ENCODE assay signal across 9 mouse cellular contexts in the genomic region with DNA sequence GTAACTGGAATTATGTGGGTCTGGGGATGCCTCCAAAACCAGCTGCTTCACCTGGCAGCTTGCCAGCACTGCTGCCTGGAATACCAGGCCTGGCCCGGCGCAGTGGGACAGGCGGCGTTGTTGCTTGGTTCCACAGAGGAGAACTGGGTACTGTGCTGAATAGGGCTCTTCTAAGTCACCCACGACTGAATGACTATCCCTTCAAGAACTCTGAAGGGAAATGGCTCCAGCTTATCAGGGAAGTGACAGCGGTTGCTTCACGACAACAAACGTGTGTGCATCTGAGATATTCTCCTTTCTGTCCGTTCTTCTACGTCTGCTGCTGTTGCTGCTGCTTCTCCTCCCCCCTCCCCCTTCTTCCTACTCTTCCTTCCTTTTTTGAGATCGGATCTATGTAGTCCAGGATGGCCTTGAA. TPM values are rescaled to one million over a fixed set of nuclear protein-coding genes. Genes with fewer than 3 reads are reported as not detected.
DNase-seq lines count a peak whose midpoint lies in the region; ATAC-seq lines count a peak whose summit lies in the region.
"Had no signal": no experiment of that assay in that cellular context is flagged by ENCODE, and none has a peak within 500 bp of the region (broad histone marks: within the 10 kb centered on the region; RNA-seq: fewer than 3 reads in every experiment).

No protein-coding gene starts in this region.

- no peaks in the 10 kb centered on the region for H3K4me1 ChIP-seq in midbrain, embryonic 11.5 days (ENCODE audit: control insufficient read depth, insufficient read depth, low read length)
- no peaks in the 10 kb centered on the region for H3K4me1 ChIP-seq in midbrain, embryonic 10.5 days
- H3K4me1 ChIP-seq in embryonic facial prominence, embryonic 15.5 days = peaks cover 8% of the 10 kb centered on the region; the same call in 1 of the 2 replicates
- peaks cover 31% of the 10 kb centered on the region for H3K4me1 ChIP-seq in liver, embryonic 12.5 days

- H3K4me3 ChIP-seq in midbrain, embryonic 11.5 days (ENCODE audit: low read depth, low read length) = no peak overlapping the region
- H3K4me3 ChIP-seq in midbrain, embryonic 10.5 days = no peak overlapping the region
- H3K4me3 ChIP-seq in embryonic facial prominence, embryonic 15.5 days (replicated peaks) = no peak overlapping the region
- no peak overlapping the region for H3K4me3 ChIP-seq in liver, embryonic 12.5 days

- no peak overlapping the region for H3K4me2 ChIP-seq in midbrain, embryonic 11.5 days
- H3K4me2 ChIP-seq in embryonic facial prominence, embryonic 15.5 days (replicated peaks) = no peak overlapping the region
- H3K4me2 ChIP-seq in liver, embryonic 12.5 days = peak overlapping the region; percentile 61

- peak; percentile 44; the same call in 1 of the 2 replicates for ATAC-seq in frontal cortex, adult (ENCODE audit: low TSS enrichment)
- ATAC-seq in midbrain, embryonic 11.5 days (ENCODE audit: low FRiP score) = no peak
- peak; percentile 73; the same call in 1 of the 2 replicates for ATAC-seq in embryonic facial prominence, embryonic 15.5 days (ENCODE audit: insufficient number of reproducible peaks, low FRiP score, low TSS enrichment, low read depth)
- peak; percentile 89 for ATAC-seq in liver, embryonic 12.5 days
- no peak for ATAC-seq in inflammation-experienced regulatory T-cells, adult 6 months

- no peak for DNase-seq in frontal cortex, postnatal 14 days (ENCODE audit: low spot score in 2 of 2)
- DNase-seq in midbrain, embryonic 11.5 days (ENCODE audit: low spot score, missing footprints) = peak; percentile 44
- no peak for DNase-seq in midbrain, embryonic 10.5 days (ENCODE audit: low spot score)
- peak; percentile 24 for DNase-seq in yolk sac, embryonic 10.5 days (ENCODE audit: low spot score)

- H3K36me3 ChIP-seq in midbrain, embryonic 11.5 days (ENCODE audit: control insufficient read depth, insufficient read depth, low read length) = peaks cover 29% of the 10 kb centered on the region
- H3K36me3 ChIP-seq in midbrain, embryonic 10.5 days = peaks cover 91% of the 10 kb centered on the region
- H3K36me3 ChIP-seq in embryonic facial prominence, embryonic 15.5 days = peaks cover 56% of the 10 kb centered on the region
- peaks cover 41% of the 10 kb centered on the region for H3K36me3 ChIP-seq in liver, embryonic 12.5 days

- 87% methylated on average over 11 of the region's 11 CpGs for WGBS in midbrain, embryonic 11.5 days
- WGBS in midbrain, embryonic 10.5 days = 91% methylated on average over 11 of the region's 11 CpGs
- 45% methylated on average over 11 of the region's 11 CpGs for WGBS in embryonic facial prominence, embryonic 15.5 days
- 13% methylated on average over 11 of the region's 11 CpGs for WGBS in liver, embryonic 12.5 days (ENCODE audit: insufficient replicate concordance)

- no peaks in the 10 kb centered on the region for H3K9me3 ChIP-seq in midbrain, embryonic 11.5 days (ENCODE audit: control insufficient read depth, low read length)
- no peaks in the 10 kb centered on the region for H3K9me3 ChIP-seq in midbrain, embryonic 10.5 days (replicated peaks)
- no peaks in the 10 kb centered on the region for H3K9me3 ChIP-seq in embryonic facial prominence, embryonic 15.5 days (replicated peaks)
- no peaks in the 10 kb centered on the region for H3K9me3 ChIP-seq in liver, embryonic 12.5 days (replicated peaks)

- H3K9ac ChIP-seq in midbrain, embryonic 11.5 days (ENCODE audit: low read length) = no peak overlapping the region
- H3K9ac ChIP-seq in embryonic facial prominence, embryonic 15.5 days = no peak overlapping the region
- H3K9ac ChIP-seq in liver, embryonic 12.5 days = peak overlapping the region; percentile 53

- no peaks in the 10 kb centered on the region for H3K27me3 ChIP-seq in midbrain, embryonic 11.5 days (ENCODE audit: control insufficient read depth, insufficient read depth, low read length)
- H3K27me3 ChIP-seq in midbrain, embryonic 10.5 days (ENCODE audit: low read depth, poor library complexity, severe bottlenecking) = no peaks in the 10 kb centered on the region
- H3K27me3 ChIP-seq in embryonic facial prominence, embryonic 15.5 days = no peaks in the 10 kb centered on the region
- H3K27me3 ChIP-seq in liver, embryonic 12.5 days (replicated peaks) = no peaks in the 10 kb centered on the region
- H3K27me3 ChIP-seq: CH12.LX had no signal

- no peak overlapping the region for H3K27ac ChIP-seq in midbrain, embryonic 11.5 days (ENCODE audit: low read depth, low read length)
- no peak overlapping the region for H3K27ac ChIP-seq in midbrain, embryonic 10.5 days (replicated peaks)
- no peak overlapping the region; the same call in 1 of the 2 replicates for H3K27ac ChIP-seq in embryonic facial prominence, embryonic 15.5 days (replicated peaks)
- peak overlapping the region; percentile 88 for H3K27ac ChIP-seq in liver, embryonic 12.5 days

RNA-seq across cellular contexts. Expression of gene Arl3, which starts 19.4 kb away (rescaled TPM):
- 155 and 160 TPM in 2 replicates for polyA plus RNA-seq in midbrain, embryonic 11.5 days (2014; fragmentation: Nextera tagmentation; extraction: Ambion mirVana)
- polyA plus RNA-seq in midbrain, embryonic 10.5 days (2016; fragmentation: Nextera tagmentation; extraction: Ambion mirVana) = 207 and 216 TPM in 2 replicates
- 149 TPM in 2 replicates for polyA plus RNA-seq in embryonic facial prominence, embryonic 15.5 days (2015; fragmentation: Nextera tagmentation; extraction: Ambion mirVana)
- polyA plus RNA-seq in liver, embryonic 12.5 days (2016; fragmentation: Nextera tagmentation; extraction: Ambion mirVana) = 37.2 and 38.4 TPM in 2 replicates
- polyA plus RNA-seq in inflammation-experienced regulatory T-cells, adult 6 months (2017; shearing (Covaris generic)) = 10 to 100 TPM; 25.9 to 27.1 (median 26.8) TPM

RNA-seq across cellular contexts. Expression of gene Sfxn2, which starts 19.6 kb away (rescaled TPM):
- polyA plus RNA-seq in midbrain, embryonic 11.5 days (2014; fragmentation: Nextera tagmentation; extraction: Ambion mirVana) = 12.1 and 12.7 TPM in 2 replicates
- polyA plus RNA-seq in midbrain, embryonic 10.5 days (2016; fragmentation: Nextera tagmentation; extraction: Ambion mirVana) = 17.0 and 18.1 TPM in 2 replicates
- polyA plus RNA-seq in embryonic facial prominence, embryonic 15.5 days (2015; fragmentation: Nextera tagmentation; extraction: Ambion mirVana) = 21.8 and 21.9 TPM in 2 replicates
- 18.5 and 18.9 TPM in 2 replicates for polyA plus RNA-seq in liver, embryonic 12.5 days (2016; fragmentation: Nextera tagmentation; extraction: Ambion mirVana)
- 1 to 10 TPM; 3.8 to 9.2 (median 8.7) TPM for polyA plus RNA-seq in inflammation-experienced regulatory T-cells, adult 6 months (2017; shearing (Covaris generic))

RNA-seq across cellular contexts. Expression of gene Wbp1l, which starts 45.3 kb away (rescaled TPM):
- 29.0 and 30.3 TPM in 2 replicates for polyA plus RNA-seq in midbrain, embryonic 11.5 days (2014; fragmentation: Nextera tagmentation; extraction: Ambion mirVana)
- polyA plus RNA-seq in midbrain, embryonic 10.5 days (2016; fragmentation: Nextera tagmentation; extraction: Ambion mirVana) = 45.7 and 51.8 TPM in 2 replicates
- polyA plus RNA-seq in embryonic facial prominence, embryonic 15.5 days (2015; fragmentation: Nextera tagmentation; extraction: Ambion mirVana) = 50.1 and 55.2 TPM in 2 replicates
- 24.4 and 24.9 TPM in 2 replicates for polyA plus RNA-seq in liver, embryonic 12.5 days (2016; fragmentation: Nextera tagmentation; extraction: Ambion mirVana)
- polyA plus RNA-seq in inflammation-experienced regulatory T-cells, adult 6 months (2017; shearing (Covaris generic)) = 10 to 100 TPM; 16.4 to 19.4 (median 16.5) TPM

RNA-seq across cellular contexts. Expression of gene Trim8, which starts 52.0 kb away (rescaled TPM):
- polyA plus RNA-seq in midbrain, embryonic 11.5 days (2014; fragmentation: Nextera tagmentation; extraction: Ambion mirVana) = 28.6 and 31.7 TPM in 2 replicates
- polyA plus RNA-seq in midbrain, embryonic 10.5 days (2016; fragmentation: Nextera tagmentation; extraction: Ambion mirVana) = 24.6 and 27.8 TPM in 2 replicates
- polyA plus RNA-seq in embryonic facial prominence, embryonic 15.5 days (2015; fragmentation: Nextera tagmentation; extraction: Ambion mirVana) = 20.7 and 21.7 TPM in 2 replicates
- 19.0 and 19.5 TPM in 2 replicates for polyA plus RNA-seq in liver, embryonic 12.5 days (2016; fragmentation: Nextera tagmentation; extraction: Ambion mirVana)
- polyA plus RNA-seq in inflammation-experienced regulatory T-cells, adult 6 months (2017; shearing (Covaris generic)) = 10 to 100 TPM; 24.1 to 26.3 (median 25.9) TPM

Comparison
In these comparisons a context has a peak if more than half of its experiments do, and no peak if none do; other contexts are left out.
1. DNase-seq: peak in midbrain, embryonic 11.5 days (single experiment) and yolk sac, embryonic 10.5 days (single experiment); none in frontal cortex, postnatal 14 days (0 of 2) and midbrain, embryonic 10.5 days (single experiment).
2. ATAC-seq: peak in frontal cortex, adult (single experiment), embryonic facial prominence, embryonic 15.5 days (single experiment) and liver, embryonic 12.5 days (single experiment); none in midbrain, embryonic 11.5 days (single experiment) and inflammation-experienced regulatory T-cells, adult 6 months (single experiment).